Mouse (Mus musculus) lung, embryonic 16.5 days (tissue): ENCODE results near the gene Ttc3. TPM values are rescaled to one million over a fixed set of nuclear protein-coding genes. Genes with fewer than 3 reads are reported as not detected.

Source experiments
- ATAC-seq: fragments of 200-750 bp; cut with Nextera tagmentation; 2 replicates; pipeline ENCODE4 v1.8.0; 2017; ENCODE audit warnings: low read depth, mild to moderate bottlenecking, moderate library complexity
- H3K27ac ChIP-seq: fragments of 300-500 bp; sonication (generic); 2 replicates; pipeline ENCODE4 v1.5.1; 2014; ENCODE audit warnings: mild to moderate bottlenecking, control low read depth, low read length
- H3K27me3 ChIP-seq: fragments of 300-500 bp; sonication (generic); 2 replicates; pipeline ENCODE4 v1.6.1; 2014; ENCODE audit warnings: low read depth, low read length, mixed read lengths; ENCODE audit not compliant: control insufficient read depth, insufficient read depth
- H3K36me3 ChIP-seq: fragments of 300-500 bp; sonication (generic); 2 replicates; pipeline ENCODE4 v1.6.1; 2014; ENCODE audit warnings: low read length; ENCODE audit not compliant: control insufficient read depth, insufficient read depth
- H3K4me1 ChIP-seq: fragments of 300-500 bp; sonication (generic); replicated peaks from 2 replicates; pipeline ENCODE4 v1.6.1; 2014; ENCODE audit warnings: low read length, mixed read lengths; ENCODE audit not compliant: control insufficient read depth, insufficient read depth
- H3K4me2 ChIP-seq: fragments of 300-500 bp; sonication (generic); 2 replicates; pipeline ENCODE4 v1.6.1; 2014; ENCODE audit warnings: low read depth, low read length, control low read depth
- H3K4me3 ChIP-seq: fragments of 300-500 bp; sonication (generic); 2 replicates; pipeline ENCODE4 v1.5.1; 2014; ENCODE audit warnings: mild to moderate bottlenecking, low read length, control low read depth
- H3K9ac ChIP-seq: fragments of 300-500 bp; sonication (generic); 2 replicates; pipeline ENCODE4 v1.6.1; 2014; ENCODE audit warnings: low read length, control low read depth
- H3K9me3 ChIP-seq: fragments of 300-500 bp; sonication (generic); 2 replicates; pipeline ENCODE4 v1.6.1; 2016; ENCODE audit warnings: low read length; ENCODE audit not compliant: control insufficient read depth
- WGBS: fragments of 180-500 bp; shearing (Covaris S2); extraction: QIAGEN DNeasy Blood & Tissue Kit; methylation state at CpG from one replicate; pipeline ENCODE4 v1.1.7; 2014; 5-methylcytosine and 5-hydroxymethylcytosine counted together
- polyA plus RNA-seq: library from polyadenylated mRNA; unstranded; fragments of >200 nt; fragmentation: Nextera tagmentation; extraction: Ambion mirVana; gene quantifications from 2 replicates; pipeline ENCODE4 v1.2.1, GENCODE M21; 2015

Ttc3 gene
- polyA plus RNA-seq, 1 experiment from 2014 or later: 153 TPM

- H3K4me2 ChIP-seq: no peak overlapping the region
- H3K4me1 ChIP-seq: no peaks in the 10 kb centered on the region
- WGBS: 89% methylated on average over 5 of the region's 5 CpGs
- H3K4me3 ChIP-seq: no peak overlapping the region
- peaks cover 47% of the 10 kb centered on the region for H3K36me3 ChIP-seq
- no peaks in the 10 kb centered on the region for H3K27me3 ChIP-seq
- no peak for ATAC-seq
- no peak overlapping the region for H3K27ac ChIP-seq
- H3K9ac ChIP-seq: no peak overlapping the region
- H3K9me3 ChIP-seq: no peaks in the 10 kb centered on the region
Observed at GRCm38 (mm10) chr16:94504192-94504591, 133.8 kb downstream of the Ttc3 start.

GRCm38 (mm10) chr16:94507071-94507470 lies 136.7 kb downstream of the Ttc3 start:
- Histone ChIP-seq H3K27ac (no peak overlapping the region), H3K4me3 (no peak overlapping the region), H3K27me3 (no peaks in the 10 kb centered on the region), H3K4me2 (no peak overlapping the region), H3K4me1 (no peaks in the 10 kb centered on the region), H3K9ac (no peak overlapping the region), H3K36me3 (peaks cover 40% of the 10 kb centered on the region), H3K9me3 (no peaks in the 10 kb centered on the region)
- ATAC-seq: no peak
- WGBS: 93% methylated on average over 2 of the region's 2 CpGs

- Histone ChIP-seq H3K27me3 (no peaks in the 10 kb centered on the region), H3K27ac (no peak overlapping the region), H3K9me3 (no peaks in the 10 kb centered on the region), H3K4me2 (no peak overlapping the region), H3K9ac (no peak overlapping the region), H3K36me3 (peaks cover 34% of the 10 kb centered on the region), H3K4me3 (no peak overlapping the region), H3K4me1 (no peaks in the 10 kb centered on the region)
- 93% methylated on average over 8 of the region's 8 CpGs for WGBS
- ATAC-seq: no peak
Observed at GRCm38 (mm10) chr16:94508769-94509168, 138.4 kb downstream of the Ttc3 start.

GRCm38 (mm10) chr16:94509983-94510382 lies 139.6 kb downstream of the Ttc3 start:
- Histone ChIP-seq H3K9ac (no peak overlapping the region), H3K4me1 (no peaks in the 10 kb centered on the region), H3K4me3 (no peak overlapping the region), H3K27me3 (no peaks in the 10 kb centered on the region), H3K9me3 (no peaks in the 10 kb centered on the region), H3K27ac (no peak overlapping the region), H3K4me2 (no peak overlapping the region), H3K36me3 (peaks cover 21% of the 10 kb centered on the region)
- 77% methylated on average over 2 of the region's 2 CpGs for whole genome bisulfite sequencing
- ATAC-seq: no peak

GRCm38 (mm10) chr16:94517606-94518005 lies 147.2 kb downstream of the Ttc3 start:
- H3K36me3 ChIP-seq: no peaks in the 10 kb centered on the region; the same call in 1 of the 2 replicates
- 86% methylated on average over 2 of the region's 2 CpGs for WGBS
- no peak overlapping the region for H3K27ac ChIP-seq
- no peak for ATAC-seq
- no peak overlapping the region for H3K4me3 ChIP-seq
- no peak overlapping the region for H3K9ac ChIP-seq
- H3K9me3 ChIP-seq: no peaks in the 10 kb centered on the region
- no peak overlapping the region for H3K4me2 ChIP-seq
- peaks cover 16% of the 10 kb centered on the region for H3K4me1 ChIP-seq
- H3K27me3 ChIP-seq: no peaks in the 10 kb centered on the region

Other genes starting within 250 kb of the Ttc3 start
- gene Hlcs, start 57.0 kb upstream of the Ttc3 start, polyA plus RNA-seq: 7.5 and 7.9 TPM in 2 replicates
- gene Ripply3, start 42.2 kb upstream of the Ttc3 start, polyA plus RNA-seq: 23.5 and 24.5 TPM in 2 replicates
- 111 and 112 TPM in 2 replicates for gene Pigp, start 1.2 kb downstream of the Ttc3 start, polyA plus RNA-seq
- gene Vps26c, start 156.2 kb downstream of the Ttc3 start, polyA plus RNA-seq: 57.8 and 68.0 TPM in 2 replicates
- 8.0 and 9.0 TPM in 2 replicates for gene Dyrk1a, start 199.4 kb downstream of the Ttc3 start, polyA plus RNA-seq